Mouse (Mus musculus) spleen, embryonic (tissue): ENCODE results near the gene Prrx1.

Source experiments
- CTCF ChIA-PET: fragments of 350-600 bp; sonication (Branson Sonifier 250); formaldehyde crosslinking; loops from one replicate; lab custom pipeline; 2022; lab: Charles Lee

Prrx1 gene

DNA sequence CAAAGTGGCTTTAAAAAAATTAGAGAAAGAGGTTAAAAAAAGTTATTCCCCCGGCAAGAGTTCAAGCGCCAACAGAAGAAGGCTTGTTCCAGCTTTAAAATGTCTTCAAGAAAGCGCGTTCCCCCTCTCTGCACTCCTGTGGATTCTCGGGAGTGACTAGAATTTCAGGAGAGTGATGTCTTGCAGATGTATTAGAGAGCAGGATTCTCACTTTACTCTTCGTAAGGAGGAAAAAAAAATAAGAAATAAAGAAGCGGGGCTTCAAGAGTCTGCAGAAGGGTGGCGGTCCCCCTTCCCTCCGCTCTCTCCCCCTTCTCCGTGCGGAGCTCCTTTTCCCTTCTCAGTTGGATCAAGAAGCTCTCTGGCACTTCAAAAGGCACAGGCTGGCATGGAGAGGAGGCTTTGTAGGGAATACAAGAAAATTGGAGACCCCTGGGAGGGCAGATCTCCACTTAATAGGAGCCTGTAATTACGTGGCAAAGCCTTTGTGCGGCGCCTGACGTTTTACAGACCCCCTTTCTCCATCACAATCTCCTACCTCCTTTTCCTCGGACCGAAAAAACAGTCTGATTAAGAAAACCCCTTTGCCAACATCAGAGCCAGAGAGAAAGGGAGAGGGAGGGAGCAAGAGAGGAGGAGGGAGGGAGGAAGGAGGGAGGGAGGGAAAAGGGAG lies at the start of gene Prrx1:
TSS of gene Prrx1 (minus strand) at position 610 of the 673 bp plus-strand sequence.
- CTCF ChIA-PET: no interaction called here

GRCm38 (mm10) chr1:163362202-163362601 lies 48.7 kb upstream of the Prrx1 start:
- CTCF ChIA-PET: no interaction called here

- CTCF ChIA-PET: no interaction called here
These were observed 47.9 kb upstream of the Prrx1 start for GRCm38 (mm10) chr1:163361376-163361775.

DNA sequence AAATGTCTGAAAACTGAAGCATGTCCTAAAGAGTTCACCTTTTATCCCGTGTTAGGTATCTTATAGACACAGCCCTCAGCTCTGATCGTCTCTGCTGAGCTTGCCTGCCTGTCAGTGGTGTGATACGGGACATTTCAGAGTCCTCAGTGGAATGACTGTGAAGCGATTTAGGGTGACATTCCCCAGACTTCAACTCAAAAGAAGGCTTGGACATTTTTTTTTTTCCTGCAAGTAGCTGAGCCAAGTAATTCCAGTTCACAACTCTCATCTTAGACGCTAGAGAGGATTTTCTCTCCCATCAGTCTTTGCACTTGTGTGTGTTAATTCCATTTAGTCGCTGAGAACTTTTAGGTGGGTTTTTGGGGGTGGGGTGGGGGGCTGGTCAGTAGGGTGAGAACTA lies 47.3 kb upstream of the Prrx1 start:
- CTCF ChIA-PET: no interaction called here

DNA sequence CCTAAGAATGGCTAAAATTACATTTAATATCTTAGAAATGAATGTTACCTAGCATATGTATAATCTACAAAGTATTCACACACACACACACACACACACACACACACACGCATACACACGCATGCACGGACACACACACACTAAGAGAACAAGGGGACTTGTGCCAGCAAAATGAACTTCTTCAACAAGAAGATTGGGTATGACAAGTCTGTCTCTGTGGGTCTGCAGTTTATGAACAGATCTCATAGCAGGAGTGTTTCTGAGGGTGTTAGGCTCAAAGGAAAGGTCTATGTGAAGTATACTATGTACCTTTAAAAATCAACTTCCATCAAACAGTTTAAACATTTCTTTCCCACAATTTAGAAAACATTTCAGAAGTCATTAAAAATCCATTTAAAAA lies 46.0 kb upstream of the Prrx1 start:
- CTCF ChIA-PET: no interaction called here

- CTCF ChIA-PET: no interaction called here
These were observed 44.7 kb upstream of the Prrx1 start for GRCm38 (mm10) chr1:163358165-163358564.

GRCm38 (mm10) chr1:163357733-163358132 lies 44.2 kb upstream of the Prrx1 start:
- CTCF ChIA-PET: no interaction called here

- CTCF ChIA-PET: no interaction called here
These were observed 42.7 kb upstream of the Prrx1 start for GRCm38 (mm10) chr1:163356167-163356566.

DNA sequence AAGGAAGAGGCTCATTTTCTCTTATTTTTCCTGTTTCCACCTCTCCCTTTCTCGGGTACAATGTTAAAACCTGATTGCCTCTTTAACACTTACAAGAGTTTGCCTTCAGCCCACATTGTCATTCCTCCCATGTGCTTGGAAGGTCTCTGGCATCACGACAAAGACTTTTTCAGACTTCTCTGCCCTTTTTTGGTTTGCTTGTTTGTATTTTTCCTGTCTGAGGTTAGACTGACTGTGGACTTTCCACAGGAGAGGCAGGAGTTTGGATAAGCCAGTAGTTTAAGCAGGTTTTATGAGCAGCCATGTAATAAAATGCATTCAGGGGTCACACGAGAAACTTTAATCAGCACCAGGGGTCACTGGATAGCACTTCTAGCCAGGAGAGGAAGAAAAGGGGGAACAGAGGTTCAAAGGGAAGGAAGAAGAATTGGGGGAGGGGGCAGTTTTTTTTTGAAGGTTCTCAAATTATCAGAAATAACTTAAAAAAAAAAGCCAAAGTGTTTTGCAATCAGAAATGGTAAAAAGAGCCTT lies 42.2 kb upstream of the Prrx1 start:
- CTCF ChIA-PET: no interaction called here

DNA sequence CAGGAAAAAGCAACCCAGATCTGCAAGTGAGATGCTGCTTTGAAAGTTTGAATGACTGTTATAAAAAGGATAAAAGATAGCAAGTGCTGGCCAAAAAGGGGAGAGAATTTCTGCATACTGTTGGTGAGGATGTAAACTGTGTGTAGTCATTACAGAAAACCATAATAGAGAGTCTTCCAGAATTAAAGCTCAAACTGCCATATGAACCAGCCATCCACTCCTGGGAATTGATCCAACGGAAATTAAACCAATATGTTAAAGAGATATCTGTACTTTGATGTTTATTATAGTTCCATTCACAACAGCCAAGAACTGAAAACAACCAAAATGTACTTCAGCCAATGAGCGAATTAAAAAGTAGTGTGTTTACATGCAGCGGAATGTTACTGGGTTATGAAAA lies 37.5 kb upstream of the Prrx1 start:
- CTCF ChIA-PET: no interaction called here

DNA sequence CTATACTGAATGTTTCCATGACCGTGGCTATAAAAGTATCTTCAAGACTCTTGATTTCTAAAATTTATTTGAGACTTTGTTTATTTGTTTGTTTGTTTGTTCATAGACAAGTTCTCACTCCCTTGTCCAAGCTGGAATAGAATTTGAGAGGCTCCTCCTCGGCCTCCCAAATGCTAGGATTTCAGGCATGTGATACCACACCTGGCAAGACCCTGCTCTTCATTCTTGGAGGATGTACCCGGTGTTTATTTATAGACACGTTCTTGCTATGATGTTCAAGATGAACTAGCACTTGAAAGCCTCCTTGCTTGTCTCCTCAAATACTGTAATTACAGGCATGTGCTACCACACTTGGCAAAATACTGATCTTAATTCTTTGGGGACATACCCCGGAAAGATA lies 32.0 kb upstream of the Prrx1 start:
- CTCF ChIA-PET: no interaction called here

DNA sequence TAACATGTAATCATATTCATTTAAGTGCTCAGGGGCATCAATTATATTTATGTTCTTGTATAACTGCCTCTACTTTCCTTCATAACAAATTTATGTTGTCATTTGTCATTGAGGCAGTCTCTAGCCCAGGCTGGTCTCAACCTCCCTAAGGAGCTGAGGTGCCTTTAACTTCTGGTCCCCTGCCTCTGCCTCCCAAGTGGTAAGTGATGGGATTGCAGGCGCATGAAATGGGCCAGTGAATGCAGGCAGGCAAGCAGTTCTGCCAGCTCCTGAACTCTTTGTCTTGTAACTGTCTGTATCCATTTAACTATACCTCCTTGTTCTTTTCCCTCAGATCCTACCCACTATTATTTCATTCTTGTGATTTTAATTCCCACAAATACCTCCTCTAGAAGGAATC lies 31.4 kb upstream of the Prrx1 start:
- CTCF ChIA-PET: no interaction called here

DNA sequence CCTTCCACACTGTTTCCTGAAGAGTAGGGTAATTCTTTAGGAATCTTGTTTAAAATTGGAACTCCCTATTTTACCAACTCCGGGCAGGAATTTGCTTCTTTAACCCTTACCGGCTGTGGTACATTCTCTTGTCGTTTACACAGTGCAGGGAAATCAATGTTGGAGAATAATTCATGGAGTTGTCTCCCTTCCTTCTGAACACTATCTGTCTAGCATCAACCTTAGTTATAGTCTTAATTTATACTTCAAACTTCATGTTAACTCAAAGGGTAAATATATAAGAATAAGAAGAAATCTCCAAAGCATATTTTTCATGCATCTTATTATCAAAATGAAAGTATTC lies 25.7 kb upstream of the Prrx1 start:
- CTCF ChIA-PET: no interaction called here

GRCm38 (mm10) chr1:163338525-163339218 lies 25.2 kb upstream of the Prrx1 start:
- CTCF ChIA-PET: no interaction called here

- CTCF ChIA-PET: no interaction called here
These were observed 24.3 kb upstream of the Prrx1 start for GRCm38 (mm10) chr1:163337821-163338220.

- CTCF ChIA-PET: no interaction called here
These were observed 13.8 kb upstream of the Prrx1 start for GRCm38 (mm10) chr1:163327279-163327678.

DNA sequence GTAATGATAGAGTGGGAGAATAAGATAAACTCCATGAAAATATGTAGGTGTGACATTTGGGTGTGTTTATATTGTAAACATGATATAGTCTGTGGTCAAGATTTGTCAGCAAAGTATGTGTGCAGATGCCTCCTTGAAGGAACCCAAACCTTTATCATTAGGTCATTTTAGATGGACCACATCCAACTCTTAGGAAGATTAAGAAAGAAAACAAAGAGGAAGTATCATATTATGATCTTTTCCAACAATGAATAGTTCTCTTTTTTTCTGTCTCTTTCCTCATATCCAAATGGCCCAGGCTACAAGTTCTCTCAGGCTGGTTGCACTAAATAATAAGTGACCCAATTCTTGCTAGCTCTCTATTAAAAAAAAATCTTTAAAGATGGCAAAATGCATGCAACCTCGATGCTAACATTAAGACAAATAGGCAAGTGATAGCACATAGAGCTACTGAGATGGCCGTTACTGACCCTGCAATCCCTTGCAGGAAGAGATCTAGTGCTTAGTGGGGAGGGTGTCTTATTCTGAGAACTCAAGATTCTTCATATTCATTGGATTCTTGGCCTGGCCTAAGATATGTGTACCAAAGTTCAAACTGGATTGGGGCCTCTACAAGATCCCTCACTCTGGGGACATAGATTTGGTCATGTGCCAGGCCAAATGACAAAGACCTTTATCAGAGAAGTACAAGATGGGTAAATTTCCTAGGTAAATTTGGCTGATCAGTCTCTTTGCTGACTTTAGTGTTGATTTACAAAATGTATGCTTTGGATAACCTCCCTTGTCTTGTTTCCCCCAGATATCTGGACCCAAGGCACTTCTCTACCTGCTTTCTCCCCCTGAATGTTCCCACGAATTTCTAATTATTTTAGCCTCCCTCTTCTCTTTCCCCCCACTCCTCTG lies 6.4 kb upstream of the Prrx1 start:
- CTCF ChIA-PET: no interaction called here

DNA sequence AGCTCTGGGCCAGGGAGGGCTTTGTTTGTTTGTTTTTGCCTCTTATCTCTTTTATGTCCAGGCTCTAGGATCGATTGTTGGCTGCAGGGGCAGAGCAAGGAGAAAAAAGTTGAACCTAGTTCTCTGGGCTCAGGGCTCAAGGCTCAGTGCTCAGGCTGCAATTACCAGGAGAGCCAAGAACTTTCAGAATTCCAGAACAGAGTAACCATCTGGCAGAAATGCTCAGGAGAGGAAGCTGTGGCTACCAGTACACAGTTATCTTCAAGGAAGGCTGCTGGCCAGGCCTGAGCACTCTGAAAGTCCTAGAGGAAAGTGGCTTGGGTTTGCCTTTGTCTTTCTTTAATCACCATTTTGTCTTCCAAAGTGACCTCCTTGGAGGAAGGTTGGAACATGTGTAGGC lies 3.4 kb upstream of the Prrx1 start:
- CTCF ChIA-PET: no interaction called here

DNA sequence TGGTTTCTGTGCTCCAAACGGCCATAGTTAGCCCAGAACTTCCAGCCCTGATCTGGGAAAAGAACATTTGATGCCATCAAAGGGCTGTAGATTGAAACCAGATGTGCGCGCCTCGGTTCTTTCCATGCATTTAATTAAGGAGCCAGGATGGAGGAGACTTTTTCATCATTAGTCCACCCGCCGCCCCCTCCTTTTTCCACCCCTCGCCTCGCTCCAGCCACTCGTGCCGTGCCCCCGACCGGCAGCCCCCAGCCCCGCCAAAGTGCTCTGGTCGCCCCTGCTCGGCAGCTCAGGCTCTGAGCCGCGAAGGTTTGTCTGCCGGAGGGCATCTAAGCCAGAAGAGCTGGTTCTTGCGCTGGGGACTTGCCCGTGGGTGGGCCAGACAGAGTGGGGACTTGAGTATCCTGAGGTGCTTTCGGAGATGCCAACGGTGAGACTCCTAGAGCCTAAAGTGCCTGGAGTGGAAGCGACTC lies 1.4 kb upstream of the Prrx1 start:
- CTCF ChIA-PET: no interaction called here

DNA sequence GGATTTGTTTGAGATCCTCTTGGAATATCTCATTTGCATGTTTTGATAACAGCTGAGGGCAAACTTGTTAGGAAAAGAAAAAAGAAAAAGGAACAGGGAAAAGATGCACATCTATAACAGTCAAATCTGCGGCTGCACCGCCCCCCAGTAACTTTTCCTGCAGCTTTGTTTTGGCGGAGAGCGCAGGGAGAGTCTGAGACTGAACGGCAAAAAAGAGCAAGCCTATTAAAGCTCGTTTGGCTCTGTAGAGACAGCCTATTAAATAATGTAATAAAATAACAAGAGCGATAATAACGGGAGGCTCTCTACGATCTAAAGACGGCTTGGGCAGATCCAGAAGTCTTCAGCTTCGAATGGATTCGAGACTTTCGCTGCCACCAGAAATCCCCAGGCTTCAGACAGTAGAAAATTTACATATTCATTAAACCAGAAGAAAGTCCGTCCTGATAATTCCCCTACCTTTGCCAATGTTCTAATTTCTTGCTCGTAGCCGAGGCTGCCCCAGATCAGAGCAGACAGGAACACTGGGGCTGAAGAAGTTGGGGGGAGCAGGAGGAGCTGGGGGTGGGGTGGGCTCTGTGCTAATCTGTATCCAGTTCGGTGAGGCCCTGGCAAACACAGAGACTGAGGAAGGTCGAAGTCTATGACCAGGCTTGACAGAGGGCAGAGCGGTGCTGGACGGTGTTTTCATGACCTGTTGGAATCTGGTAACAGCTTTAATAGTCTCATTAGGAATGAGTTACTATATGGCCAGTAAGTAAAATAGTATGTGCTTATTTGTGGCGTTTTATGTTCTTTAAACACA lies 613 bp upstream of the Prrx1 start:
- CTCF ChIA-PET: no interaction called here
